Mouse (Mus musculus) sigmoid colon, adult 10 weeks (tissue): Measurements from ENCODE around the gene Rps10. TPM values are rescaled to one million over a fixed set of nuclear protein-coding genes. Genes with fewer than 3 reads are reported as not detected.

Experiments used
- polyA plus RNA-seq: library from polyadenylated mRNA; stranded (reverse); fragments of 350-450 nt; fragmentation: Illumina TruSeq; extraction: RNeasy Lipid Tissue Mini Kit (QIAGEN cat#74804); gene quantifications from one replicate; pipeline ENCODE4 v1.2.3, GENCODE M21; 2014; ENCODE audit warnings: low read depth, low replicate concordance

Gene Rps10
- polyA plus RNA-seq, result 46.2 TPM

DNA sequence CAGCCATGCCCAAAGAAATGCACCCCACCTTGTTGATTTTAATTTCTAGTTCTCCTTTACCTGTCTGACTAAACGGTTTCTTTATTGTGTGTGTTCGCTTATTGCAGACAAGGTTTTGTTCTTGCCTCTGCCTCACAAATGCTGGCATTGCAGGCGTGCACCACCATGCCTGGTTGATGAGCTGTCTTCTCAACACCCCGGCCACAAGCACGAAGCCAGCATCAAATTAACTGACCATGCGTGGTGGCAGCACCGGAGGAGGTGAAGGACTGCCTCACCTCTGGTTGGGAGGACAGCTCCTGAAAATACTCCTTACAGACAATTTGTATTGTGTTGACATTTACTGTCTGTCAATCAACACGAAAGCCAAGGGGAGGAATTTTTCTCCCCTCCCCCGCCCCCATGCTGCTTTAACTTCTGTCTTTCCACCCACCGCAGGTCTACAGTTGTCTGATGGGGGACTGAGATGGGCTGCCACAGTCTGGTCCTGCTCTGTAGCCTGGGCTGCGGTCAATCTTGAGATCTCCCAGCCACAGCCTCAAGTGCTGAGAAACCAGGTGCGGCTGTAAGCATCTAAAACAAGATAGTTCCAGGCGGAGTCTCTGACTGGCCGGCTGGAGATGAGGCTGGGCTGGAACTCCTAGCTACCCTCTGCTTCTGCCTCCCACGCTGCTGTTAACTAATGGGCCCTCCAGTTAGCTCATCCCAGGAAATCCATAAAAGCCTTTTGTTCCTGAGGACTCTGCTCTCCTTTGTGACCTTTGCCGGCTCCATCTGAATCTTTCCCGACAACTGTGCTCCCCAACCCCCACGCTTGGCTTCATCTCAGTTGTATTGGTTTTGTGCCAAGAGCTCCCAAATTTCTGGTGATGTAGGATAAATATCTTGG is at the start of gene Rps10:
TSS of gene Rps10 (minus strand) at position 538 of the 889 bp plus-strand sequence.

DNA sequence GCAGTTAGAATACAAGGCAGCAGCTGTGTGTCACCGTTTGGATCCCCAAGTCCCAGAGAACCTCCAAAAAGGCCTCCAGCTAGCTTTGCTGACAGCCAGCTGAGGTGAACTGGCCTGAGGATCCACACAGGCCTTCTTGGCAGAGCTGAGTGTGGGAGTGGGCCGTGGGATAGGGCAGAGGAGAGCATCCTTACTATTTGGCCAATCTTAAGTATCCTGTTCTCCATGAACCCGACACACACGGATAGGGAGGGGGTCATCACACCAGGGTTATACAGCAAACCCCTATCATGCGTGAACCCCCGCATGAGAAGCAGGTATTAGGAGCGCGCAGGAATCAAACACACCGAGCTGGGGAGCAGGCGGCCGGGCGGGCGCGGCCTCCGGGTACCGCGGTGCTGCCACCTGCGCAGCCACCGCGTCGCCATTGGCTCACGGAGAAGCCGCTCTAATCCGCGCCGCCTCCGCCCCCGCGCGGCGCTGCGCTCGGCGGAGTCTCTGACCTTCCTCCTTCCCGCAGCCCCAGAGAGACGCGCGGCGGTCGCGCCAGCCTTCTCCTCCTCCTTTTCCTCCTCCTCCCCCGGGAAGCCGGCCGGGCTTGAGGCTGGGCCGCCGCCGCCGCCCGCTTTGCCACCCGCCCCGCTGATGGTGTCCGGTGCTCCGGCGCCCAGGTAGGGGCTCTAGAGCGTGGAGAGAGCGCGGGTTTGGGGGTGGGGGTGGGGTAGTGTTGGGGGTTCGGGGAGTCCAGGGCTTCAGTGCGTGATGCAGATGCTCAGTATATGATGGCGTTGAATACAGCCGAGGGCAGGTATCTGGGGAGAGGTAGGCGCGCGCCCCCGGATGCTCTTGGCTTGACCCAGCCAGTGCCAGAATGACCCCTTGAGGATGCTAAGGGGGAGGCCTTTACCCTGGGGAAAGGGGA is 18.9 kb upstream of the Rps10 start, which contains the start of gene Pacsin1:
TSS of gene Pacsin1 (plus strand) at position 421 of the 922 bp plus-strand sequence.

DNA sequence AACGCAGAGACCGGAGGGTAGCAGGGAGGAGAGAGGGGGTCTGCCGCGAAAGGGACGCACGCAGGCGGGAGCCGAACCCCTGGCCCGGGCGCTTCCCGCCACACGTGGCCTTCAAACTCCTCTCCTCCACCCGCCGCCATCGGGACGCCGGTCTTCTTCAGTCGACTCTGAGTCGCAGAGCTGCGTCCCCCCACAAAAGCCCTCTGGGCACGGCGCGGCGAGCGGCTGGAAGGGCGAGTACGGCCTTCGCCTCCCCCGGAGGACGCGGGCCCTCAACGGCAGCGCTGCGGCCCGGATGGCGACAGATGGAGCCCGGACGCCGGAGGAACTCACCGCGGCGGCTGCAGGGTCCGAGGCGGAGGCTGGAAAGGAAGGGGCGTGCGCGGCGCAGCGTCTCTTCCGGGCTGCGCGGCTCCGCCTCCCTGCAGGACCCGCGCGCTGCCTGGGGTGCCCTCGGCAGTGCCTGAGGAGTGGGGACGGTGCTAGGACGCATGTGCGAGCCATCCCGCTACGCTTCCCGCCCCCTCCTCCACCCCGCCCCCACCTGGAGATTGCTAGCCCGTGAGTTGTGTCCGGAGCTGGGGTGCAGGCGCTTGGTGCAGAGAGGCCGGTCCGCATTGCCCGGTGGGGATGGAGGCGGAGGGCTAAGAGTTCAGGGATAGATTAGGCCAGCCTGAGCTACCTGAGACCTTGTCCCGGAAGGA is 1.4 kb downstream of the Rps10 start, which contains the start of gene RPS10-NUDT3:
TSS of gene RPS10-NUDT3 (minus strand) at position 352 of the 704 bp plus-strand sequence.

DNA sequence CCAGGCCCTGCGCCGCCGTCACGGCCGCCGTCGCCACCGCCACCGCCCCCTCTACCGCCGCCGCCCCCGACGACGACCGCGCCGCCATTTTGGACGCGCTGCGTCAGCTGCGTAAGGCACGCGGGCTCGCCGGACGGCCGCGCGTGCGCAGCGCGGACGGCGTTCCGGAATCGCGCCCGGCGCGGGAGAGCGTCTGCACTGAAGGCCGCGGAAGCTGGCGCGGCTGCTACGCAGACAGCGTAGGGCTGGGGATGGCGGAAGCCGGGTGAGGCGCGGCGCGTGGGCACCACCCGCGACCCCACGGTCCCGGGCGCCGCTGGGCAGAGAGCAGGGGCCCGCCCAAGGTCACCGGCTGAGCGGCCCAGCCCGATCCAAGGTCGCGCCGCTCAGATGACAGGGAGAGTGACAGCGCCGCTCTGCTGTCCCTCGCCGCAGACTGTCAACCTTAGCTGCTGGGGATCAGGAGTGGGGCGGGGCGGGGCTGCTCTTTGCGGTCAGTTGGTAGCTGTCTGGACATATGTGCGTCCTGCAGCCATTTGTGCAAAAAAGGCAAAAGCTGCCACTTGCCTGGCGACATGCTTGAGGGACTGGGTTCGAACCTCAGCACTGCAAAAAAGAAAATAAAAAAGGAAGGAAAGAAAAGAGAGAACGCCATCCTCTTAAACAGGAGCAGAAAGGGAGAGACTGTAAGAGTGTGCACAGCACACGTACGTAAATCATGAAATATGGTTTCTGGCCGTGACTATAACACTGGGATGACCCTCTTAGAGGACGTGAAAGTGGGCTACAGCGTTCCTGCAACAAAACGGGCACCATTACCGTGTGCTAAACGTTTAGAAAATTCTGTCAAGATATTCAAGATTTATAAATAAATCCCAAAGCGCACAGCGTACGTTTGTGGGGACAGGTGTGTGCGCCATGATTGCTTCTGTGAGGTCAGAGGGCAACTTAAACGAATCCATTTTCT is 12.8 kb downstream of the Rps10 start, which contains the start of gene Nudt3:
TSS of gene Nudt3 (minus strand) at position 136 of the 967 bp plus-strand sequence.

Other genes with a start within 250 kb of the Rps10 start
- not detected for gene Grm4, start 115.3 kb downstream of the Rps10 start, polyA plus RNA-seq
- gene Hmga1, start 80.2 kb downstream of the Rps10 start, polyA plus RNA-seq, result 17.8 TPM
- not detected for gene AI413582, start 70.9 kb downstream of the Rps10 start, polyA plus RNA-seq
- 17.9 TPM for gene Nudt3, start 13.2 kb downstream of the Rps10 start, polyA plus RNA-seq
- gene RPS10-NUDT3, start 1.4 kb downstream of the Rps10 start, polyA plus RNA-seq, result not detected
- gene Pacsin1, start 18.8 kb upstream of the Rps10 start, polyA plus RNA-seq, result 0.57 TPM
- 3.0 TPM for gene Spdef, start 92.3 kb upstream of the Rps10 start, polyA plus RNA-seq
- 57.7 TPM for gene D17Wsu92e, start 184.0 kb upstream of the Rps10 start, polyA plus RNA-seq
- gene Snrpc, start 201.5 kb upstream of the Rps10 start, polyA plus RNA-seq, result 30.4 TPM
- 1.8 TPM for gene Uhrf1bp1, start 219.8 kb upstream of the Rps10 start, polyA plus RNA-seq